ENCODE assay signal across 9 mouse cellular contexts in the genomic region with DNA sequence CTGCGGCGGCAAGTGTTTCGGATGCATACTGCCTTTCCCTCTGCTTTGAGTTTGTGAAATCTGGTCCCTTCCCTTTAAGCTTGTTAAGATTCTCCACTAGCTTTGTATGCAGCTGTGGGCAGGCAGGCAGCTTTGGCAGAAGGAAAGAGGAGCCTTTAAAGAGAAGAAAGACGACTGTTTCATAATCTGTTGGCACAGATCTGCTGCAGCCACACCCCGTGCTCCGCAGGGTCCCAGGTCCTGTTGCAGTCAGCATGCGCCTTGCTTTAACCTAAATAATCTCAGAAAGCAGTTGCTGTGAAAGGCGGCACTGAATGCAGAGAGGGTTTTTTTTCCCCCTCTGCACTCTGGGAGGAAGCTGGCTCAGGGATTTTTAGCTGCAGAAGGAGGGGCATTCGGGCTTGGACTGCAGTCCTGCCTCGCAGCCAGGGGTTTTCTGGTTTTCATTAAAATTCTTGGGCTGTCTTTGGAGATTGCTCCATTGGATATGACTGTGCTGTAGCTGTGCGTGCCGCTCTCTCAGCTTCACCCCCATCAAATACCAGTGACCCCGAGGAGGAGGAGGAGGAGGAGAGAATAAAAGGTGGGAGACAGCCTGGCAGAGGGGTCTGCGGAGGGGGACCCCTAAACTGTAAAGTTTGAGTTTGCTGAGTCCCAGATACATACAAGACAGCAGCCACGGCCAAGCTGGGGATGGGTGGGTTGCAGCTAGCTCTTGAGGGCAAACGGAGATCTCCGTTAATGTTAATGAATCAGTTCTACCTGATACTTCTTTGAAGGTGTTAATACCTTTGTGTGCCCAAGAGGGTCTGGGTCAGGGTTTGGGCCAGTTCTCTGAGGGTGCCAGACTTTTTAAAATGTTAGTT. TPM values are rescaled to one million over a fixed set of nuclear protein-coding genes. Genes with fewer than 3 reads are reported as not detected.
DNase-seq lines count a peak whose midpoint lies in the region; ATAC-seq and TF ChIP-seq lines count a peak whose summit lies in the region.
"Had no signal": no experiment of that assay in that cellular context is flagged by ENCODE, and none has a peak within 500 bp of the region (broad histone marks: within the 10 kb centered on the region; RNA-seq: fewer than 3 reads in every experiment).

No protein-coding gene starts in this region.

- H3K4me3 ChIP-seq in layer of hippocampus, adult 2 months = peak overlapping the region; percentile 61
- peak overlapping the region; percentile 6; the same call in 1 of the 2 replicates for H3K4me3 ChIP-seq in lung, embryonic 15.5 days

- peak overlapping the region; percentile 96 for H3K27ac ChIP-seq in layer of hippocampus, adult 2 months
- H3K27ac ChIP-seq in lung, embryonic 15.5 days = peak overlapping the region; percentile 49
- H3K27ac ChIP-seq: macrophage had no signal

- H3K4me1 ChIP-seq in lung, embryonic 15.5 days = 0 out of 2 replicates have a peak, but pooled peaks cover 10% of the 10 kb centered on the region

- peak; percentile 73 for DNase-seq in MN1 (ENCODE audit: low spot score)
- DNase-seq in cerebellum, adult 9-11 months = peak; percentile 78
- DNase-seq in heart, postnatal 4 days = peak; percentile 37
- peak in 1 of 2 experiments; percentile 56 for DNase-seq in layer of hippocampus, adult 2 months (ENCODE audit: low spot score in 2 of 2)
- peak; percentile 67 for DNase-seq in right cerebral cortex, adult 18-20 months

- H3K27me3 ChIP-seq in lung, embryonic 15.5 days = no peaks in the 10 kb centered on the region

- H3K4me2 ChIP-seq in lung, embryonic 15.5 days = peak overlapping the region; percentile 43

- H3K9me3 ChIP-seq in lung, embryonic 15.5 days = no peaks in the 10 kb centered on the region

- TF ChIP-seq CTCF in layer of hippocampus, adult 2 months (conservative IDR thresholded peaks at IDR 0.05) = peak; percentile 13; the same call in 1 of the 2 replicates

- H3K36me3 ChIP-seq in lung, embryonic 15.5 days = no peaks in the 10 kb centered on the region

- ATAC-seq in frontal cortex, adult (ENCODE audit: low TSS enrichment) = peak; percentile 88
- ATAC-seq in lung, embryonic 15.5 days (ENCODE audit: borderline replicate concordance, extremely low read depth, low FRiP score, low TSS enrichment) = peak; percentile 69; the same call in 1 of the 2 replicates
- ATAC-seq in inflammation-experienced regulatory T-cells, adult 6 months = no peak

- H3K9ac ChIP-seq in lung, embryonic 15.5 days = no peak overlapping the region

- 26% methylated on average over 17 of the region's 17 CpGs for WGBS in lung, embryonic 15.5 days

RNA-seq across cellular contexts. Expression of a gene that starts 35.9 kb away (rescaled TPM):
- 10 to 100 TPM; 11.5 to 14.0 TPM for total RNA-seq in heart, postnatal 4 days (2021)
- 10 to 100 TPM; 41.2 to 47.2 TPM for total RNA-seq in layer of hippocampus, adult 2 months (2021)
- polyA plus RNA-seq in lung, embryonic 15.5 days (2015; fragmentation: Nextera tagmentation; extraction: Ambion mirVana) = 5.0 and 6.2 TPM in 2 replicates
- polyA plus RNA-seq in inflammation-experienced regulatory T-cells, adult 6 months (2017; shearing (Covaris generic)) = under 1 TPM in 2 of 3 experiments, not detected in 1; 0.35 to 0.49 TPM
